Mouse (Mus musculus): Measurements from ENCODE around the gene Dbf4.

DNA sequence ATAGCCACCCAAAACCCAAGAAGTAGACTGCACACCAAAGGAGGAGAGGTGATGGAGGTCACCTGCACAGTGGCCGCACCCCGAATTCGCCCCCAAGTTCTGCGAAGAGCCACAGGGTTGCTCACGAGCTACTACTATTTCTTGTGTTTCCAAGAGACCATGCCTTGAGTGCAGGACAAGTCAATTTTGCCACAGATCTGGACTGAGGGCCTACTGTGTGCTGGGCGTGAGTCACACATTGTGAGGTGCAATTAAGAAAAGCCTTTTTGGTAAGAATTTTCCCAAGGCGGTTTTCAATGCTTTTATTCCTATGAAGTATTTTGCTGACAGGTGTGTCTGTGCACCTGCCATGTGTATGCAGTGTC, 54.2 kb downstream of the Dbf4 start:
- TF ChIP-seq GATA1 (IDR thresholded peaks at IDR 0.05; ENCODE audit: low read length) (no peak), TAL1 (IDR thresholded peaks at IDR 0.05; ENCODE audit: low read length) (no peak)
